Mouse (Mus musculus) left cerebral cortex, postnatal 14 days (tissue): ENCODE results near the gene Acad11. TPM values are rescaled to one million over a fixed set of nuclear protein-coding genes. Genes with fewer than 3 reads are reported as not detected.

Experiments used
- total RNA-seq, 2 experiments: library from RNA; stranded (reverse); gene quantifications; 2 replicates each; pipeline ENCODE4 v1.2.3; 2021

The Acad11 gene
- total RNA-seq, 2 experiments from 2014 or later = 21.2 to 22.9 TPM

Other genes starting within 250 kb of the Acad11 start
- gene Nphp3, start 60.8 kb upstream of the Acad11 start, total RNA-seq = 1 to 10 TPM; 5.5 to 8.4 TPM
- not detected for gene Gm28305, start 22.7 kb upstream of the Acad11 start, total RNA-seq
- 10 to 100 TPM; 39.0 to 41.6 TPM for gene Uba5, start 243 bp upstream of the Acad11 start, total RNA-seq
- under 1 TPM; 0.35 to 0.47 TPM for gene Ackr4, start 63.6 kb downstream of the Acad11 start, total RNA-seq
- 10 to 100 TPM; 67.4 to 68.7 TPM for gene Dnajc13, start 199.6 kb downstream of the Acad11 start, total RNA-seq